Mouse (Mus musculus) ES-Bruce4 (cell line): ENCODE measurements at regions not wholly inside any gene's neighbourhood (a gene's known extent, or its start where the extent isn't known, plus 50 kb on each side); places are given as distances from the start of the nearest gene placed in this dataset.

ENCODE experiments used
- CTCF ChIP-seq: IDR thresholded peaks from one replicate; pipeline ENCODE4 v1.8.1; 2011; ENCODE audit warnings: low read depth, low read length
- EP300 ChIP-seq: IDR thresholded peaks from 2 replicates; pipeline ENCODE4 v1.6.1; 2011; ENCODE audit warnings: low read depth, low read length; ENCODE audit not compliant: insufficient read depth
- POLR2A ChIP-seq: IDR thresholded peaks from one replicate; pipeline ENCODE4 v1.8.1; 2011; ENCODE audit warnings: low read length; ENCODE audit not compliant: insufficient read depth

DNA sequence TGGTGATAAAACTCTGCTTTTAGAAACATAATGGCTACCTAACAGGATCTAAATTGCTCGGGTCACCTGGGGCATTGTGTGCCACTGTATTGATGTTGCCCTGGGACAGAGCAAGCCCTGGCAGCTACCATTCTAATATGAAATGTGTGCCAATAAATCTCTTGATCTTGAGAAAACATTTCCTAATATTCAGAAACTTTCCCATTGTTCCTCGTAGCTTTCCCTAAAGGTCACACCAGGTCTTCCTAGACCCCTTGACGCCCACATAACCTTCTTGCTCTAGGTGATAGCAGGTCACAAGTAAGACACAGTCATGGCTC lies 378.2 kb upstream of the Mmadhc start:
- TF ChIP-seq CTCF (no peak), EP300 (no peak), POLR2A (no peak)
